Mouse (Mus musculus) CD4-positive helper T cell, adult 2 months (primary cell): ENCODE data around the gene Kcnk6.
"Not testable (repeated sequence)": the region's sequence is repeated elsewhere in the genome, so short reads cannot be mapped to it uniquely, and the experiment has no call there.

Experiments
- DNase-seq: peaks from one replicate; pipeline ENCODE4 v3.0.0-alpha.2; 2012; ENCODE audit warnings: low read depth, missing footprints, low spot score

Kcnk6 gene

GRCm38 (mm10) chr7:29247314-29247700 is 15.0 kb upstream of the Kcnk6 start:
- DNase-seq = peak; percentile 71

- no peak for DNase-seq
Measured at GRCm38 (mm10) chr7:29246619-29247313, 14.5 kb upstream of the Kcnk6 start.

GRCm38 (mm10) chr7:29246015-29246414 is 13.7 kb upstream of the Kcnk6 start:
- no peak for DNase-seq

- DNase-seq = peak; percentile 57
Measured at GRCm38 (mm10) chr7:29244732-29245416, 12.6 kb upstream of the Kcnk6 start.

- DNase-seq = peak; percentile 100
Measured at GRCm38 (mm10) chr7:29238019-29238967, 6.0 kb upstream of the Kcnk6 start, which contains the start of gene Yif1b. Gene Yif1b (plus strand): TSS chr7:29238329.

- not testable (repeated sequence) for DNase-seq
Measured at GRCm38 (mm10) chr7:29237596-29237995, 5.3 kb upstream of the Kcnk6 start.

GRCm38 (mm10) chr7:29236593-29236992 is 4.3 kb upstream of the Kcnk6 start:
- DNase-seq = no peak

GRCm38 (mm10) chr7:29234661-29235060 is 2.3 kb upstream of the Kcnk6 start:
- no peak for DNase-seq

GRCm38 (mm10) chr7:29233745-29234144 is 1.4 kb upstream of the Kcnk6 start:
- DNase-seq = no peak

GRCm38 (mm10) chr7:29231517-29231916 is 798 bp downstream of the Kcnk6 start:
- DNase-seq = no peak

GRCm38 (mm10) chr7:29230560-29230959 is 1.8 kb downstream of the Kcnk6 start:
- DNase-seq = no peak

- no peak for DNase-seq
Measured at GRCm38 (mm10) chr7:29228202-29228601, 4.1 kb downstream of the Kcnk6 start.

- no peak for DNase-seq
Measured at GRCm38 (mm10) chr7:29225520-29225919, 6.8 kb downstream of the Kcnk6 start.

GRCm38 (mm10) chr7:29224756-29225394 is 7.4 kb downstream of the Kcnk6 start:
- no peak for DNase-seq

GRCm38 (mm10) chr7:29214846-29215245 is 17.5 kb downstream of the Kcnk6 start:
- no peak for DNase-seq

- no peak for DNase-seq
Measured at GRCm38 (mm10) chr7:29214236-29214635, 18.1 kb downstream of the Kcnk6 start.

- DNase-seq = no peak
Measured at GRCm38 (mm10) chr7:29213675-29214082, 18.6 kb downstream of the Kcnk6 start, which contains the start of gene Catsperg1. Gene Catsperg1 (minus strand): TSS chr7:29214035.

- DNase-seq = not testable (repeated sequence)
Measured at GRCm38 (mm10) chr7:29212775-29213560, 19.3 kb downstream of the Kcnk6 start.

GRCm38 (mm10) chr7:29212199-29212765 is 20.0 kb downstream of the Kcnk6 start:
- DNase-seq = no peak
